Mouse (Mus musculus): ENCODE measurements around the gene Sdcbp2.

- TF ChIP-seq POLR2A (IDR thresholded peaks at IDR 0.05; ENCODE audit: insufficient read length, low read depth) = peak; percentile 6
- no peak for TF ChIP-seq USF1 (IDR thresholded peaks at IDR 0.05; ENCODE audit: low read depth)
These were observed 27.7 kb upstream of the Sdcbp2 start for GRCm38 (mm10) chr2:151544673-151545072.

Measured in myocyte (in vitro differentiated cells).